Mouse (Mus musculus) neural tube, embryonic 11.5 days (tissue): ENCODE results near the gene Grb7. TPM values are rescaled to one million over a fixed set of nuclear protein-coding genes. Genes with fewer than 3 reads are reported as not detected.

Experiments
- ATAC-seq: fragments of 200-750 bp; cut with Nextera tagmentation; 2 replicates; pipeline ENCODE4 v1.8.0; 2017; ENCODE audit warnings: moderate number of reproducible peaks, mild to moderate bottlenecking, moderate TSS enrichment, moderate library complexity; ENCODE audit not compliant: insufficient read depth, low FRiP score, low TSS enrichment
- DNase-seq: peaks from one replicate; pipeline ENCODE4 v3.0.0-alpha.2; 2015; ENCODE audit warnings: low spot score
- H3K27ac ChIP-seq: fragments of 300-500 bp; sonication (generic); 2 replicates; pipeline ENCODE4 v1.5.1; 2014; ENCODE audit warnings: low read depth, mild to moderate bottlenecking, low read length
- H3K27me3 ChIP-seq: fragments of 300-500 bp; sonication (generic); 2 replicates; pipeline ENCODE4 v1.6.1; 2014; ENCODE audit warnings: mild to moderate bottlenecking, low read length, mixed read lengths; ENCODE audit not compliant: control insufficient read depth, insufficient read depth
- H3K36me3 ChIP-seq: fragments of 300-500 bp; sonication (generic); 2 replicates; pipeline ENCODE4 v1.6.1; 2014; ENCODE audit warnings: mild to moderate bottlenecking, low read length, moderate library complexity, mixed read lengths; ENCODE audit not compliant: control insufficient read depth, insufficient read depth
- H3K4me1 ChIP-seq: fragments of 300-500 bp; sonication (generic); 2 replicates; pipeline ENCODE4 v1.6.1; 2014; ENCODE audit warnings: low read length, mixed read lengths; ENCODE audit not compliant: control insufficient read depth, insufficient read depth
- H3K4me2 ChIP-seq: fragments of 300-500 bp; sonication (generic); 2 replicates; pipeline ENCODE4 v1.6.1; 2014; ENCODE audit warnings: low read depth, mild to moderate bottlenecking, moderate library complexity
- H3K4me3 ChIP-seq: fragments of 300-500 bp; sonication (generic); 2 replicates; pipeline ENCODE4 v1.5.1; 2014; ENCODE audit warnings: low read depth, low read length
- H3K9ac ChIP-seq: fragments of 300-500 bp; sonication (generic); 2 replicates; pipeline ENCODE4 v1.6.1; 2014; ENCODE audit warnings: mild to moderate bottlenecking, low read length
- H3K9me3 ChIP-seq: fragments of 300-500 bp; sonication (generic); 2 replicates; pipeline ENCODE4 v1.6.1; 2016; ENCODE audit warnings: low read length; ENCODE audit not compliant: control insufficient read depth
- WGBS: fragments of 180-500 bp; shearing (Covaris S2); extraction: QIAGEN DNeasy Blood & Tissue Kit; methylation state at CpG from one replicate; pipeline ENCODE4 v1.1.7; 2014; 5-methylcytosine and 5-hydroxymethylcytosine counted together
- polyA plus RNA-seq: library from polyadenylated mRNA; unstranded; fragments of >200 nt; fragmentation: Nextera tagmentation; extraction: Ambion mirVana; gene quantifications from 2 replicates; pipeline ENCODE4 v1.2.1, GENCODE M21; 2014

Gene Grb7
- polyA plus RNA-seq, 1 experiment from 2014 or later, result 1.9 TPM

GRCm38 (mm10) chr11:98479940-98480497, 33.8 kb downstream of the Grb7 start:
- H3K9me3 ChIP-seq, result no peaks in the 10 kb centered on the region
- 90% methylated on average over 12 of the region's 12 CpGs for WGBS
- no peaks in the 10 kb centered on the region for H3K4me1 ChIP-seq
- H3K4me3 ChIP-seq, result no peak overlapping the region
- no peak for DNase-seq
- H3K27ac ChIP-seq, result no peak overlapping the region
- H3K4me2 ChIP-seq, result no peak overlapping the region
- no peak for ATAC-seq
- H3K9ac ChIP-seq, result no peak overlapping the region
- H3K36me3 ChIP-seq, result no peaks in the 10 kb centered on the region
- H3K27me3 ChIP-seq, result no peaks in the 10 kb centered on the region

GRCm38 (mm10) chr11:98481231-98481630, 35.0 kb downstream of the Grb7 start:
- H3K27ac ChIP-seq, result no peak overlapping the region
- H3K4me3 ChIP-seq, result no peak overlapping the region
- no peak for DNase-seq
- H3K4me2 ChIP-seq, result no peak overlapping the region
- no peaks in the 10 kb centered on the region for H3K4me1 ChIP-seq
- no peaks in the 10 kb centered on the region for H3K9me3 ChIP-seq
- no peaks in the 10 kb centered on the region for H3K27me3 ChIP-seq
- no peak overlapping the region for H3K9ac ChIP-seq
- no peaks in the 10 kb centered on the region for H3K36me3 ChIP-seq
- WGBS, result 69% methylated on average over 6 of the region's 6 CpGs
- no peak for ATAC-seq

GRCm38 (mm10) chr11:98482067-98482466, 35.9 kb downstream of the Grb7 start:
- Histone ChIP-seq H3K27ac (no peak overlapping the region), H3K4me2 (no peak overlapping the region), H3K27me3 (no peaks in the 10 kb centered on the region), H3K36me3 (no peaks in the 10 kb centered on the region), H3K4me3 (no peak overlapping the region), H3K9me3 (no peaks in the 10 kb centered on the region), H3K9ac (no peak overlapping the region), H3K4me1 (no peaks in the 10 kb centered on the region)
- 83% methylated on average over 10 of the region's 10 CpGs for WGBS
- ATAC-seq, result no peak
- DNase-seq, result no peak

GRCm38 (mm10) chr11:98485749-98486148, 39.6 kb downstream of the Grb7 start:
- Histone ChIP-seq H3K4me2 (no peak overlapping the region), H3K27me3 (no peaks in the 10 kb centered on the region), H3K9me3 (no peaks in the 10 kb centered on the region), H3K27ac (no peak overlapping the region), H3K9ac (no peak overlapping the region), H3K4me1 (no peaks in the 10 kb centered on the region), H3K36me3 (no peaks in the 10 kb centered on the region), H3K4me3 (no peak overlapping the region)
- DNase-seq (no peak), ATAC-seq (no peak)
- WGBS, result 94% methylated on average over 2 of the region's 2 CpGs

- no peak overlapping the region for H3K9ac ChIP-seq
- no peaks in the 10 kb centered on the region for H3K9me3 ChIP-seq
- no peak overlapping the region for H3K4me3 ChIP-seq
- H3K27me3 ChIP-seq, result no peaks in the 10 kb centered on the region
- WGBS, result 84% methylated on average over 5 of the region's 5 CpGs
- H3K27ac ChIP-seq, result no peak overlapping the region
- H3K4me2 ChIP-seq, result no peak overlapping the region
- no peak for DNase-seq
- no peak for ATAC-seq
- H3K4me1 ChIP-seq, result no peaks in the 10 kb centered on the region
- no peaks in the 10 kb centered on the region for H3K36me3 ChIP-seq
Measured at GRCm38 (mm10) chr11:98487526-98488040, 41.4 kb downstream of the Grb7 start.

- Histone ChIP-seq H3K9me3 (no peaks in the 10 kb centered on the region), H3K9ac (no peak overlapping the region), H3K4me3 (no peak overlapping the region), H3K4me2 (no peak overlapping the region), H3K27me3 (no peaks in the 10 kb centered on the region), H3K36me3 (no peaks in the 10 kb centered on the region), H3K4me1 (no peaks in the 10 kb centered on the region), H3K27ac (no peak overlapping the region)
- ATAC-seq (no peak), DNase-seq (peak; percentile 44)
- 67% methylated on average over 20 of the region's 20 CpGs for WGBS
Measured at GRCm38 (mm10) chr11:98488540-98489234, 42.5 kb downstream of the Grb7 start.

- H3K27ac ChIP-seq, result no peak overlapping the region
- no peak overlapping the region for H3K9ac ChIP-seq
- H3K4me1 ChIP-seq, result no peaks in the 10 kb centered on the region
- DNase-seq (no peak), ATAC-seq (no peak)
- H3K4me2 ChIP-seq, result no peak overlapping the region
- H3K4me3 ChIP-seq, result no peak overlapping the region
- no peaks in the 10 kb centered on the region for H3K9me3 ChIP-seq
- 93% methylated on average over 7 of the region's 7 CpGs for WGBS
- no peaks in the 10 kb centered on the region for H3K27me3 ChIP-seq
- H3K36me3 ChIP-seq, result no peaks in the 10 kb centered on the region
Measured at GRCm38 (mm10) chr11:98491571-98491970, 45.4 kb downstream of the Grb7 start.

GRCm38 (mm10) chr11:98492959-98493358, 46.8 kb downstream of the Grb7 start:
- WGBS, result 15% methylated on average over 7 of the region's 7 CpGs
- no peaks in the 10 kb centered on the region for H3K27me3 ChIP-seq
- H3K36me3 ChIP-seq, result no peaks in the 10 kb centered on the region
- H3K4me3 ChIP-seq, result no peak overlapping the region
- H3K4me2 ChIP-seq, result no peak overlapping the region
- H3K9me3 ChIP-seq, result no peaks in the 10 kb centered on the region
- no peak overlapping the region for H3K27ac ChIP-seq
- DNase-seq, result no peak
- ATAC-seq, result no peak
- H3K9ac ChIP-seq, result no peak overlapping the region
- H3K4me1 ChIP-seq, result peaks cover 5% of the 10 kb centered on the region

GRCm38 (mm10) chr11:98493394-98493793, 47.2 kb downstream of the Grb7 start:
- ATAC-seq, result no peak
- H3K4me3 ChIP-seq, result no peak overlapping the region
- H3K9ac ChIP-seq, result no peak overlapping the region
- no peak overlapping the region for H3K4me2 ChIP-seq
- no peaks in the 10 kb centered on the region for H3K36me3 ChIP-seq
- H3K27ac ChIP-seq, result no peak overlapping the region
- WGBS, result 72% methylated on average over 9 of the region's 9 CpGs
- no peaks in the 10 kb centered on the region for H3K27me3 ChIP-seq
- DNase-seq, result no peak
- no peaks in the 10 kb centered on the region for H3K9me3 ChIP-seq
- peaks cover 5% of the 10 kb centered on the region for H3K4me1 ChIP-seq
